Mouse (Mus musculus) heart, postnatal 0 days (tissue): ENCODE results near the gene Lsm3.

ENCODE experiments used
- CTCF ChIP-seq: IDR thresholded peaks from 2 replicates; pipeline ENCODE4 v1.5.1; 2016; ENCODE audit warnings: antibody characterized with exemption, control low read depth, low read depth
- EP300 ChIP-seq: IDR thresholded peaks from 2 replicates; pipeline ENCODE4 v1.6.1; 2016; ENCODE audit warnings: antibody characterized with exemption, low read depth

DNA sequence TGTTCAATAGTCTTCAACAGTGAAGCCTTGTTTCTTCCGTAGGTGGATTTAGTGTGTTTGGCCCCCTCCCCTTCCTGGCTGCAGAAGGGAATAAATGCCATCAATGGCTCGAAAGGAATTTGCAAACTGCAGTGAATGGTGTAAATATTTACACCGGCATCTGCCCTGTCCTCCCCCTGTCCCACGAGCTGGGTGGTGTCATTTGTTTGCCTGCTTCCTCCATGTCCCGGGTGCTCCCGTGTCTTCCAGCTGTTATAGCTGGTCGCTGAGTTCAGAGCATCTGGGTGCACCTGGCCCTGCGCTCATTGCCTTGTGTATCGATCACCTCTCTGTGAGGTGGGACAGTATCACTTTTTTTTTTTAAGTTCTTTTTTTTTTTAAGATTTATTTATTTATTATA lies 50.7 kb downstream of the Lsm3 start:
- TF ChIP-seq CTCF (no peak), EP300 (no peak)
